Mouse (Mus musculus) thymus, postnatal 14 days (tissue): ENCODE results near the gene Pigo.

ENCODE experiments used
- DNase-seq: peaks from one replicate; pipeline ENCODE4 v3.0.0; 2021

Pigo gene

GRCm38 (mm10) chr4:43025084-43025960 is at the start of gene Pigo:
TSS of gene Pigo (minus strand) at chr4:43025819.
- peak; percentile 93 for DNase-seq

DNA sequence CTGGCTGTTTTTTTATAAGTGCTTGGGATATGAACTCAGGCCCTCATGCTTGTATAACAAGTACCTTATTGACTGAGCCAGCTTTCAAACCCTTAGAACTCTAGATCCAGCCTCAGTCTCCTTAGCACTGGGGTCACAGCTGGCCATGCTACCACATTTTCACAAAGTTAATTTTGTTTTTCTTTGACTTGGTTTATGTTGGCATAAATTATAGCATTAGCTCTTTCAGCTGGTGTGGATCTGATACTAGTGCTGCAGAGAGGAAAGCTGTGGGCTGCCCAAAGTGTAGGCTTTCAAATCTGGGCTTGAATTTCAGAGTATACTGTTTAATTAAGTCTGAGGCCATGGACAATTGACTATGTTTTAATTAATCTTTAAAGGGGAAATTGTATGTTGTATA is 49.3 kb upstream of the Pigo start:
- DNase-seq, result no peak

DNA sequence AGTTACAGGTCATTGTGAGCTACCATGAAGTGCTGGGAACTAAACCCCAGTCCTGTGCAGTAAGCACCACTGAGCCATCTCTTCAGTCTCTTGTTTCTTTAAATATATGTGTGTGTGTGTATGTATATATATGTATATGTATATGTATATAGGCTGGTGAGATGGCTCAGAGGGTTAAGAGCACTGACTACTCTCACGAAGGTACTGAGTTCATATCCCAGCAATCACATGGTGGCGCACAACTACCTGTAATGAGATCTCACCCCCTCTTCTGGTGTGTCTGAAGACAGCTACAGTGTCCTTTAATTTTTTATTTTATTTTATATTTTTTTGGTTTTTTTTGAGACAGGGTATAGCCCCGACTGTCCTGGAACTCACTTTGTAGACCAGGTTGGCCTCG is 39.9 kb upstream of the Pigo start:
- no peak for DNase-seq

GRCm38 (mm10) chr4:43060286-43060685 is 34.7 kb upstream of the Pigo start:
- no peak for DNase-seq

DNA sequence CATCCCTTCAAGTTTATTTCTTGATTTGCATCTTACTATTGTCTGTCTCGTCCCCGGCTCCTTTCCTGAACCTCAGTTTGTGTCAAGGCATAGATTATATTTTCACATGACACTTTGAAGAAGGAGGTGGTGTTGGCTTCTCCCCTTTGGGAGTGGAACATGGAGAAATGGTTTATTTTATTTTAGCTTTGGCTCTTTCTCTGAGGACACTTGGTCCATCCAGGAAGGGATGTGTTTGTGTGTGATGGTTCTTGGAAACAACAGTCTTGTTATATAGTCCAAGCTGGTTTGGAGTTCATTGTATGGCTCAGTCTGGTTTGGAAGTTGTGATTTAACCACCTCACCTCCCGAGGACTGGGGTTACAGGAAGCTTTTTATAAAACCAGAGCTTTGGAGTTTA is 34.1 kb upstream of the Pigo start:
- DNase-seq, result no peak

- DNase-seq, result peak; percentile 58
These were observed 33.4 kb upstream of the Pigo start, which contains the start of gene Unc13b for GRCm38 (mm10) chr4:43058753-43059654. TSS of gene Unc13b (plus strand) at chr4:43058953.

DNA sequence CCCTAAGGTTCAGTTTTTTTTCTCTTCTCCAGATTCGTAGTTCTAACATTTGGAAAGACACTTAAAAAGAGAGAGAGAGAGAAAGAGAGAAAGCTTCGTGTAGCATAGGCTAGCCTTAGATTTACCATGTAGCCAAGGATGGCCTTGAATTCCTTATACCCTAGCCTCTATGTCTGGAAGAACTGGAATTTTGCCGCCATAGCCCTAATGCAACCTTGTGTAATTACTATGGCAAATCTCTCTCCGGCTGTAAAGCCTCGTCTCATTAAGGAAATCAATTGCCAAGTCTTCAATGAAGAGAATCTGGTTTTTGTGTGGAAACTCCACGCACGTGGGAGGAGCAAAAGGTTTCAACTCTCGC is 32.8 kb upstream of the Pigo start:
- no peak for DNase-seq

DNA sequence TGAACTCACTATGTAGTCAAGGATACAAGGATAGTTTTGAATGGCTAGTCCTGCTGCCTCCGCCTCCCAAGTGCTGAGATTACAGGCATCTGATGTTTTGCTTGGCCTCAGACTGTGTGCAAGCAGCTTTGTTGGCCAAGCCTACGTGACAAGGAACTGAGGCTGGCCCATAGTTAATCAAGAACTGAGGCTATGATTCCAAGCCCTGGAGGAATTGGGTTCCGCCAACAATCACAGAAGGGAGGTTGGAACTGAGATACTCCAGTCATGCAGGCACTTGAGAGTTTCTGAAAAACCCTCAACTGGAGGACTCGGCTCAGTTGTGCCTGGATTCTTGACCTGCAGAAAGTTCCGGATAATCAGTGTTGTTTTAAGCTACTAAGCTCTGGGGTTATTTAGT is 32.0 kb upstream of the Pigo start:
- DNase-seq, result no peak

- peak; percentile 26 for DNase-seq
These were observed 27.0 kb upstream of the Pigo start for GRCm38 (mm10) chr4:43052627-43053026.

GRCm38 (mm10) chr4:43047231-43047630 is 21.6 kb upstream of the Pigo start:
- peak; percentile 75 for DNase-seq

DNA sequence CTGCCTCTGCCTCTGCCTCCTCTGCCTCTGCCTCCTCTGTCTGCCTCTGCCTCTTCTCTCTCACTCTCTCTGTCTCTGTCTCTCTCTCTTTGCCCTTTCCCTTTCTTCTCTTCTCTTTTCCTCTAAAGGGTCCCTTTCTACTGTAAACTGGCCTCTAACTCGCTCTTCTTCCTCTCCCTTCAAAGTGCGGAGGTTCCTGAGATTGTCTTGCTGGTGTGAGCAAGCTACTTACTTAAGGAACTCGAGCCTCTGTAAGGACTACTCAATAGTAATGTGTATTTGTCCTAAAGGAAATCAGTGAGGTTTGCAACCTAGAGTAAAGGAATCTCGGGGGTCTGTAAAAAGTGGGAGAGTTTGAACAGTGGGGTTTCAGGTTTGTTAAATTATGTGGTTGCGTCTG is 21.0 kb upstream of the Pigo start:
- DNase-seq, result no peak

DNA sequence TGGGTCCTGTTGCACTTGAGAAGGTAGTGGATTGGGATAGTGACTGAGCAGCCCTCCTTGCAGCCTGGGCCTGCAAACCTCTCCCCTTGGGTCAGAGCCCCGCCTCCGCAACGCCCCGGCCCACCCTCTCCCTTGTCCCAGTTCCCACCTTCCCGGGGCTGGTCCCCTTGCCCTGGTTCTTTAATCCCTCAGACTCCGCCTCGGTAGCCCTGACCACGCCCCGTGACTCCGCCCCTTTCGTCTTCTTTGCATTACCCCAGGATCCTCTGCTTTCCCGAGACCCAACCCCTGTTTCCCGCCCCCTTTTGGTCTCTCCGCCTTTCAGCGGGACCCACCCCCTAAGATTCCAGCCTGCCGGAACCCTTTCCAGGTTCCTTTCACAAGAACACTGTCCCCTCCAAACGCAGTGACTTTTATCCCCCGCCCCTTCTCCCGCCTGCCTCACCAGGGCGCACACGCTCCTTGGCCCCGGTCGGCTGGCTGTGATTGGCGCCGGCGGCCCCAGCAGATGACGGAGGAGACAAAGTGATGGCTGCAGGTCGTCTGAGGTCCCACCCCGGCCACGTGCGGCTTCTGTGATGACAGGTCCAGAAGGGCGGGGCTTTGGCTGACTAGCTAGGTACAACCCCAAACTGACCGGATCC is 20.2 kb upstream of the Pigo start, which contains the start of gene Fam214b:
Gene Fam214b (minus strand): TSS at position 562 of the 644 bp plus-strand sequence.
- DNase-seq, result peak; percentile 85

DNA sequence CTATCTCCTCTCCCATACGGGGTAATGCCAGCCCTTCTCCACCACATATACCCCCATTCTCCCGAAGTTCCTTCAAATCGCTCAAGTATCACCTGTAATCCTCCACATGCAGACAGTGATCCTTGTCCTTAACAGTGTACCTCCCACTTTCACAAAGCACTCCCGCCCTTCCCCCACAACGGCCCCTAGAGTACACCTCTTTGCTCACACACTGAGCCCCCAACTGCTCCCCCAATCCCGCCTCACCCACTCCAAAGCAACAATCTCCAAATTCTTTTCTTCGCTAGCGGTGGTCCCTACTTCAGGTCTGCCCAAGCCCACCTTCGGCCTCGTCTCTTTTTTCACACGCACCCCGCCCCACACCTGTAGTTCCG is 19.7 kb upstream of the Pigo start:
- DNase-seq, result no peak

DNA sequence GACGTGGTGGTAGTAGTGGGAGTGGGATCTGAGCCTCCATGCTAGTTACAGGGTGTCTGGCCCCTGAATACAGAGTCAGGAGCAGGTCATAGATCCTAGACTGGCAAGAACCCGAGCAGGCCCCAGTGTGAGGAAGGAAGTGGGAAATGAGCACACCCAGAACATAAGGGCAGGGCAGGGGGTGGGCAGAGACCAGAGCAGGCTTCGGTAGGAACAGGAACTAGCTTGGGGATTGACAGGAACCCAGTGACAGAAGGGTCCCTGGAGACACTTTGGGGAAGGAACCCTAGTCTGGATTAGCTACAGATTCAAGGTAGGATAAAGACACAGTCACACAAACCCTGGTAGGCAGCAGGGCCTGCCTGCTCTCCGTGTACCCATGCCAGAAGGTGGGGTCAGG is 19.1 kb upstream of the Pigo start:
- DNase-seq, result peak; percentile 21

DNA sequence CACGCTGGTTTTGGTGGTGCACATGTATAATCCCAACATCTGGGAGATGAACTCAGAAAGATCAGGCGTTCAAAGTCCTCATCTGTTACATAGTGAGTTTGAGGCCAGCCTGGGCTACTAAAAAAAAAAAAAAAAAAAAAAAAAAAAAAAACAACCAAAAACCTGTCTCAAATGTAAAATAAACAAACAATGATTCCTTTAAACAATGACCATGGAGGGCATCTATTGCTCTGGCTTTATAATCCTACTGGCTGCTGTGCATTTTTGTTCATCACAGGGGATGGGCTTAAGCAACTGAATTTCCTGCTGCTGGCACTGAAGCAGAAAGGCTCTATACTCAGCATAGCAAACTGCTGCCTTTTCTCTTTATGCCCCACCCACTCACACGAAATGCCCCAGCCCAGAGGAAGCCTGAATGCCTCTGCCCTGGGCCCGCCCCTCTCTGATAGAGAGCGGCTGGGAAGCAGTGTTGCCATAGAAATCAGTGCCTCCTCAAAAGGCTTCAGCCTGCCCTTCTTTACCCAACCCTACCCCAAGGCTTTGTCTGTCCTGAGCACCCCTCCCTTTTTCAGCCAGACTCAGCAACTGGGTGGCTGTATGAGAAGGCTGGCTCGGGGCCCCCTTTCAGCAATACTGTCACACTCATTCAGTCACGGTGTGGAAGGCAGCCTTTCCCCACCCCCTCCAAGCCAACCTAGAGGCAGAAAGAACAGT is 18.2 kb upstream of the Pigo start:
- peak; percentile 72 for DNase-seq

DNA sequence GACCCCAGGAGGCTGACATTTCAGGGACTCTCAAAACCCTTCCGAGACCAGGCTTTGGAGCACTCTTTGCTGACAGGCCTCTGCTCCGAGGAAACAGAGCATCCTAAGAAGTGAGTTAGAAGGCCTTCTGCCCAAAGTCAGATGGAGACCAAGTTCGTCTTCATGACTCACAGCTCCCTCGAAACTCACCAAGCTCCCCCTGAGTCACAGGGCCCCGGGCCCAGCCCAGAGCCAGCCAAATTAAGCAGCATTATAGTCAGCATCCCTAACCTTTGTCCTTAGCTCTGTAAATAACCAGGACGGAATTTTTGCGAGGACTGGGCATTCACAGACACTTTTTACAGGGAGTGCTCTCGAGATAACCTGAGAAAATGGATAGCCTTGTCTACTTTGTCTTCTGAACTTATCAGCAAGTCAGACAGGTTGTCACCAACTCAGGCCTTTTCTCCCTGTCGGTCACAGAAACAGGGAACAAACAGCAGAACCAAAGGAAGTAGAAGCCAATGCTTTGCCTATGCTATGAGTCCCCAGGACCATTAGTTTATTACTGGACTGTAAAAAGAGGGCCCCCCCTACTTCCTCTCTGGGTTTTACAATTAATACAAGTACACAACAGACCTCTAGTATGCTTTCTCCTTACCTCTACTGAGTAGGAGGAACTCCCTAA is 15.4 kb upstream of the Pigo start:
- DNase-seq, result no peak

DNA sequence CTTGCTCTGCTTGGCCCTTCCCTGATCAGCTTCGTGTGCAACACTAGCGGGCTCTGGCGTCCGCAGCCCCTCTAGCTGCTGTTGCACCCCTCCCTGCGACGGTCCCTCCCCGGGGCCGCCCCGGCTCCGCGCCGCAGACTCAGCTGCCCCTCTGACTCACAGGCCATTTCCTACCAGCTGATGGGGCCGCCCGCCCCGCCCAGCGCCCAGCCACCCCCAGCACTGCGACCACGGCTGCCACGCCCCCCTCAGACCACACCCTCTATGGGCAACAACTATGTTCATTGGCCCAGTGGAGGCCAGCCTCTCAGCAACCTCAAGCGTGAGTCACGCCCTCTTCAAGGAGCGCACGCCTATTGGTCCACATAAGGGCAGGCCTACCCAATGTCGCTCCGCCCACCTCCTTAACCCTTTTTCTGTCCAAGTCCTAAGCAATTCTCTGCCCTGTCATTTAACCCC is 14.5 kb upstream of the Pigo start:
- peak; percentile 93 for DNase-seq

DNA sequence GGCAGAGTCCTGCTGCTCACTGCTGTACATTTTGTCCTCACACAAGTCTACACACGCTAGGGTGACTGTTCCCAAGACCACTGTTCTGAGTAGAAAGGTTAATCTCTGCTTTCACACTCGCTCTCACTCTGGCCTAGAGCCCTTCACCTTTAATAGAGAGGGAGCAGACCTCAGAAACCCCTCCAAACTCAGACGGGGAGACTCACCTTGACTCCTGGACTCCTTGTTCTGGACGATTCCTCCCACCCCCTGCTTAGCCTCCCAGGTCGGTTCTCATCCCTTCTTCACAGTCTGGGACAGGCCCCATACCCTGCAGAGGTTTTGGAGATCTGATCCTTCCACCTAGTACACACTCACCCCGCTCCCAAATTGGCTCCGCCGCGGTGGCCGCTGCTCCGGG is 14.0 kb upstream of the Pigo start:
- DNase-seq, result no peak

DNA sequence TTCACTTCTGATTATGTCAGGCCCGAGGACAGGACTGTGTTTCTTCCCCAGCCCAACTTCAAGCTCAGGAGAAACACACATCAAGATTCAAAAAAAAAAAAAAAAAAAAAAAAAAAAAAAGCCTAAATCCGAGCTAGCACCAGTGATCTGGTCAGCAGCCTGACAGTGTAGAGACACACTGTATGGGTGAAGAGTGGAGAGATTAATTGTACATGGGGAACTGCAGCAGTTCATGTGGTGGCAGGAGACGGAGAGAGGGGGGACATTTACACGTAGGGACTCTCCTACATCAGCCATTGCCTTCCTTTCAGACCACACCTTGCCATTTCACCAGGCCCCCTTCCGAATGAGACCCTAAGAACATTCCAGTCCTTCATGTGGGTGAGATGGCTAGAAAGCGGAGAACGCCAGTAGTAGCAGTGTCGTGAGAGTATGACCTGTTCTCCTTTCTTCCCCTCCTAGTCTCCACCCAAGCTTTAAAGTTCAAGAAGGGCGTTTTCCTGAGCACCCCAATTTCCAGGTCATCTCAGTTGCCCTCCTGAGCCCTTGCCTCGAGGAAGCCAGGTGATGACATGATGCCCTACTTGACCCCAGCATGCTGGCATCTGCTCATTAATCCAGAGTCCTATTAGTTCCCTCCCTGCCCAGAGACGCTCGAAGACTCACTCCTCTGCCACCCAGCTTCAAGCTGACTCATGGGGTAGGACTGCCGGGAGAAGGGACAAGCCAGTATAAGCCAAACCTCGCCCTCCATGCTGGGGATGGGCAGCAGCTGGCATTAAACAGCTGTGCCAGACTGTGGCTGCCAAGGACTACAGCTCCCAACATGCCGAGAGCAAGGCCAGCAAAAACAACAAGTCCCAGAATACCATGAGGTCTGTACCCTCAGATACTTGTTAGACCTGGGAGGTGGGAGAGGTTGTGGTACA is 13.2 kb upstream of the Pigo start:
- DNase-seq, result no peak

GRCm38 (mm10) chr4:43037860-43038566 is 12.4 kb upstream of the Pigo start:
- no peak for DNase-seq
